Mouse (Mus musculus): ENCODE results near the gene Ccdc85c. TPM values are rescaled to one million over a fixed set of nuclear protein-coding genes. Genes with fewer than 3 reads are reported as not detected.

The Ccdc85c gene
- polyA plus RNA-seq, 1 experiment from 2014 or later: 4.9 TPM

- Histone ChIP-seq H3K4me1 (peaks cover 21% of the 10 kb centered on the region), H3K27ac (no peak overlapping the region), H3K9me3 (no peaks in the 10 kb centered on the region), H3K4me2 (no peak overlapping the region), H3K36me3 (no peaks in the 10 kb centered on the region), H3K27me3 (peaks cover 15% of the 10 kb centered on the region), H3K4me3 (no peak overlapping the region), H3K9ac (no peak overlapping the region)
- WGBS: 79% methylated on average over 4 of the region's 4 CpGs
- ATAC-seq (ENCODE audit: borderline replicate concordance, extremely low read depth, low FRiP score, low TSS enrichment): no peak
Observed at GRCm38 (mm10) chr12:108310041-108310440, 34.8 kb upstream of the Ccdc85c start.

DNA sequence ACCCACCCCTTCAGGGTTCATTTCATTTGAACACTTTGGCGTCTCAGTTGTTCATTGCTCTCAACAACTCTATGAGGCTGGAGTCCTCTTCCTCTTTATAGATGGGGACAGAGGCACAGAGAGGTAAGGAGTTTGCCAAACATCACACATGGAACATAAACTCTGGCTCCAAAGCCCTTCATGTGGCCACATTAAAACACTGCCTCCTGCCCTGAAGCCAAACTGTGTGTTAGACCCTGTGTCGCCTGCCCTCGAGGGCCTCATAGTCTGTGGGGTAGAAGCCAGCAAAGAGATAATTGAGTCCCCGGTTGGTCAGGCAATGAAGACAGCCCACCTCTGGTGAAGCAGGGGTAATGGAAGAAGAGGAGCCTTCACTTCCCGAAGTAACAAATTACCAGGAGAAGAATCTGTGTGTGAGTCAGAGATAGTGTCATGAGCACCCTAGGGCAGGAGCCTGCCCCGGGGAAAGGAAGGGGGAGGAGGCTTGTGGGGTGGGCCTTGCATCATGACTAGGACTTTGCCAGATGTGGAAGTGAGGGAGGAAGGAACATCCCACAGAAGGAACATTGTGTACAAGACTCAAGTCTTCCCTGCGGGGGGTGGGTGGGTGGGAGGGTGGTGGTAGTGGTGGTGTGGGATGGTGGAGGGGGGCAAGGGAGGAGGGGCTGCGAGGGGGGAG lies 34.0 kb upstream of the Ccdc85c start:
- peaks cover 21% of the 10 kb centered on the region for H3K4me1 ChIP-seq
- peaks cover 22% of the 10 kb centered on the region for H3K27me3 ChIP-seq
- H3K27ac ChIP-seq: no peak overlapping the region
- ATAC-seq (ENCODE audit: borderline replicate concordance, extremely low read depth, low FRiP score, low TSS enrichment): no peak
- H3K9ac ChIP-seq: no peak overlapping the region
- no peaks in the 10 kb centered on the region for H3K36me3 ChIP-seq
- H3K4me3 ChIP-seq: no peak overlapping the region
- no peak overlapping the region for H3K4me2 ChIP-seq
- no peaks in the 10 kb centered on the region for H3K9me3 ChIP-seq
- WGBS: 42% methylated on average over 8 of the region's 8 CpGs

- ATAC-seq (ENCODE audit: borderline replicate concordance, extremely low read depth, low FRiP score, low TSS enrichment): no peak
- H3K27me3 ChIP-seq: peaks cover 22% of the 10 kb centered on the region
Observed at GRCm38 (mm10) chr12:108308363-108308856, 33.2 kb upstream of the Ccdc85c start.

DNA sequence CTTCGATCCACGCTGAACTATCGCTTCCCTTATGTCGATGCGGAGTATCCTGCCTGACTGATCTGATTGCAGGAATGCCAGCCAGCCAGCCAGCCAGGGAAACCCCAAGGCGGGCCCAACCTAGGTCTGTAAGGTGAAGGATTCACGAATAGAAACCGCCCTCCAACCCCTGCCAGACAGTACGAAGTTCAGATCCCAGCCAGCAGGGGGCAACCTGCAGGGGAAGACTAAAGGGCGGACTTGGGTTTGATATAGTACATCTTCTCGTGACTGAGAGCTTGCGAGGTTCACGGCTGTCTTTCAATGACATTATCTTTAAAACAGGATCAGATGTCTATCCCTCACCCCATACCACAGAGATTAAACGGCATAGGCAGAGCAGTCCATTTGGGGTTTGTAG lies 32.3 kb upstream of the Ccdc85c start:
- H3K4me2 ChIP-seq: 0 out of 2 replicates have a peak overlapping the region, but pooled peaks have one; percentile 99
- peaks cover 22% of the 10 kb centered on the region for H3K27me3 ChIP-seq
- H3K9ac ChIP-seq: no peak overlapping the region

More at GRCm38 (mm10) chr12:108308363-108308856, 33.2 kb upstream of the Ccdc85c start:
- Histone ChIP-seq H3K36me3 (no peaks in the 10 kb centered on the region), H3K4me1 (peaks cover 21% of the 10 kb centered on the region), H3K4me3 (no peak overlapping the region), H3K9me3 (no peaks in the 10 kb centered on the region), H3K27ac (no peak overlapping the region), H3K4me2 (no peak overlapping the region), H3K9ac (no peak overlapping the region)
- WGBS: 73% methylated on average over 16 of the region's 16 CpGs

GRCm38 (mm10) chr12:108305812-108306794 lies 30.9 kb upstream of the Ccdc85c start, which contains the start of gene Hhipl1:
Gene Hhipl1, plus strand, starts transcription at chr12:108306270.
- H3K27ac ChIP-seq: no peak within 1 kb of the TSS
- H3K27me3 ChIP-seq: peaks cover 22% of the 10 kb centered on the region
- H3K4me3 ChIP-seq: peak within 1 kb of the TSS; percentile 57
- 2% methylated on average over 67 of the region's 67 CpGs for WGBS
- ATAC-seq (ENCODE audit: borderline replicate concordance, extremely low read depth, low FRiP score, low TSS enrichment): peak; percentile 50; the same call in 1 of the 2 replicates
- peak within 1 kb of the TSS; percentile 99 for H3K4me2 ChIP-seq
- no peaks in the 10 kb centered on the region for H3K36me3 ChIP-seq
- H3K9ac ChIP-seq: peak within 1 kb of the TSS; percentile 84
- peaks cover 21% of the 10 kb centered on the region for H3K4me1 ChIP-seq
- H3K9me3 ChIP-seq: no peaks in the 10 kb centered on the region

More for the DNA sequence above, 32.3 kb upstream of the Ccdc85c start:
- H3K4me1 ChIP-seq: peaks cover 21% of the 10 kb centered on the region
- H3K4me3 ChIP-seq: no peak overlapping the region
- H3K36me3 ChIP-seq: no peaks in the 10 kb centered on the region
- H3K27ac ChIP-seq: no peak overlapping the region
- no peaks in the 10 kb centered on the region for H3K9me3 ChIP-seq
- ATAC-seq (ENCODE audit: borderline replicate concordance, extremely low read depth, low FRiP score, low TSS enrichment): no peak
- 26% methylated on average over 14 of the region's 14 CpGs for WGBS

GRCm38 (mm10) chr12:108305172-108305571 lies 29.9 kb upstream of the Ccdc85c start:
- Histone ChIP-seq H3K27ac (no peak overlapping the region), H3K36me3 (no peaks in the 10 kb centered on the region), H3K9me3 (no peaks in the 10 kb centered on the region), H3K9ac (no peak overlapping the region), H3K4me1 (peaks cover 21% of the 10 kb centered on the region), H3K4me2 (no peak overlapping the region), H3K27me3 (peaks cover 22% of the 10 kb centered on the region), H3K4me3 (no peak overlapping the region)
- WGBS: 67% methylated on average over 8 of the region's 8 CpGs
- ATAC-seq (ENCODE audit: borderline replicate concordance, extremely low read depth, low FRiP score, low TSS enrichment): no peak

DNA sequence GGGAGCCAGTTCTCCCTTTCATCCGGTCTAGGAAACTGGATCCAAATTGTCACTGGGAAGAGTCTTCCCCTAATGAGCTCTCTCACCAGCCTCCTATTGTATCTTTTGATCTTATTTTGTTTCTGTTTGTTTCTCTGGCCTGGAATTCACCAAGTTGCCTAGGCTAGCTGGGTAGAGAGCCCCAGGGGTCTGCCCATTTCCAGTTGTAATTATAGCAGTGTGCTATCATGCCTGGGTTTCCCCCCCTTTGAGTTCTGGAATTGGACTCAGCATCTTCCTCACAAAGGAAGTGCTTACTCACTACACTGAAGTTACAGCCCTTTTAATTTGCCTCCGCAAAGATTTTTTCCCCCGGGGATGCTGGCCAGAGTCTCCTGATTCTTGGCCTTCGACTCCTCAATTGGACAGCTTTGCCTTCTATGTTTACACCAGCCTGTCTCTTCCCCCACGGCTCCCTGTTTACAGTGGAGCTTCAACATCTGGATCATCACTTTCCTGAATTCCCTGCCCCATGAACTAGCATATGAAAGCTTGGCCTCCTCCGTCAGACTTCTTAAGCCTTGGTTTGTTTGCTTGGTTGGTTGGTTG lies 28.6 kb upstream of the Ccdc85c start:
- Histone ChIP-seq H3K36me3 (no peaks in the 10 kb centered on the region), H3K9me3 (no peaks in the 10 kb centered on the region), H3K4me2 (no peak overlapping the region), H3K9ac (no peak overlapping the region), H3K4me3 (no peak overlapping the region), H3K27me3 (peaks cover 22% of the 10 kb centered on the region), H3K4me1 (peaks cover 20% of the 10 kb centered on the region), H3K27ac (no peak overlapping the region)
- no peak for ATAC-seq (ENCODE audit: borderline replicate concordance, extremely low read depth, low FRiP score, low TSS enrichment)
- WGBS: 28% methylated on average over 6 of the region's 6 CpGs

DNA sequence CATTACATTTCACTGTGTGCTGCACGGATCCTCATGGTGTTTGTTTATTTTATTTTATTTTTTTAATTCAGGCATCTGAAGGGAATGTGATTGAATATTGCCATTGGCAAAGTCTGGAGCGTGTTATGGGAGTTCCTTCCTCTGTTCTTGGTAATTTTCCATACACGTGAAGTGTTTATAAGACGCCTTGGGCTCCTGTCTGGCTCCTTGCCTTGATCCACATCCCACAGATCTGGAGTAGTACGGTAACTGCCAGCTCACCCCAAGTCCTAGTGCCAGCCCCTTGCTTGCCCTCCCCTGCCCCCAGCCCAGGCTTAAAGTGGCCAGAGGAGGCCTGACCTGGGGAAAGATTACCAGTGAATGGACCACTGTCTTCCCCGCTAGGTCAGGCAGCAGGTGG lies 25.8 kb upstream of the Ccdc85c start:
- Histone ChIP-seq H3K36me3 (no peaks in the 10 kb centered on the region), H3K9ac (no peak overlapping the region), H3K4me1 (peaks cover 5% of the 10 kb centered on the region), H3K27ac (no peak overlapping the region), H3K9me3 (no peaks in the 10 kb centered on the region), H3K27me3 (peaks cover 16% of the 10 kb centered on the region), H3K4me3 (no peak overlapping the region), H3K4me2 (no peak overlapping the region)
- ATAC-seq (ENCODE audit: borderline replicate concordance, extremely low read depth, low FRiP score, low TSS enrichment): no peak
- 44% methylated on average over 6 of the region's 6 CpGs for WGBS

GRCm38 (mm10) chr12:108297033-108297432 lies 21.8 kb upstream of the Ccdc85c start:
- WGBS: 76% methylated on average over 6 of the region's 6 CpGs
- no peaks in the 10 kb centered on the region for H3K27me3 ChIP-seq
- H3K9me3 ChIP-seq: no peaks in the 10 kb centered on the region
- no peak overlapping the region for H3K27ac ChIP-seq
- no peaks in the 10 kb centered on the region for H3K36me3 ChIP-seq
- H3K4me2 ChIP-seq: no peak overlapping the region
- H3K9ac ChIP-seq: no peak overlapping the region
- H3K4me1 ChIP-seq: peaks cover 5% of the 10 kb centered on the region
- no peak for ATAC-seq (ENCODE audit: borderline replicate concordance, extremely low read depth, low FRiP score, low TSS enrichment)
- H3K4me3 ChIP-seq: no peak overlapping the region

GRCm38 (mm10) chr12:108294620-108295019 lies 19.4 kb upstream of the Ccdc85c start:
- 58% methylated on average over 3 of the region's 3 CpGs for WGBS
- Histone ChIP-seq H3K4me1 (peaks cover 5% of the 10 kb centered on the region), H3K4me2 (no peak overlapping the region), H3K4me3 (no peak overlapping the region), H3K9me3 (no peaks in the 10 kb centered on the region), H3K9ac (no peak overlapping the region), H3K27me3 (no peaks in the 10 kb centered on the region), H3K36me3 (no peaks in the 10 kb centered on the region), H3K27ac (no peak overlapping the region)
- ATAC-seq (ENCODE audit: borderline replicate concordance, extremely low read depth, low FRiP score, low TSS enrichment): 0 out of 2 replicates have a peak, but pooled peaks have one; percentile 9

DNA sequence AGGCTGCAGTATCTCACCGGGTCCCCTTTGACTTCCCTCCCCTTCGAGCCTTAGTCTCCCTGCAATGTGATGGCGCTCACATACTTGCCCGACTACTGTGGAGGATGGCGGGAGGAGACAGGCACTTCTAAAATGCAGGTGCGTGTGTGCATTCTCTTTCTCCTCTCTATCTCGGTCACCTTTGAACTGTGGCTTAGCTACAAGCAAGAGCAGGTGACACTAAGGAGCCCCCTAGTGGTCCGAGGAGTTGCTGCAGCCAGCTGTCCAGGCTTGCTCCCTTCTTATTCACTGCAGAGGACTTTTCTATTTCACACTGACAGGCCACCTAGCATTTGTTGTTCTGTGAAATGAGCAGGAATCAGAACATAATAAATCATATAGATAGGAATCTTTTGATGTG lies 17.7 kb upstream of the Ccdc85c start:
- Histone ChIP-seq H3K9ac (no peak overlapping the region), H3K4me1 (peaks cover 5% of the 10 kb centered on the region), H3K27me3 (no peaks in the 10 kb centered on the region), H3K27ac (no peak overlapping the region), H3K36me3 (no peaks in the 10 kb centered on the region), H3K4me2 (peak overlapping the region; percentile 4; the same call in 1 of the 2 replicates), H3K4me3 (no peak overlapping the region), H3K9me3 (no peaks in the 10 kb centered on the region)
- no peak for ATAC-seq (ENCODE audit: borderline replicate concordance, extremely low read depth, low FRiP score, low TSS enrichment)
- 4% methylated on average over 8 of the region's 8 CpGs for WGBS

All from lung, embryonic 15.5 days (tissue).